Mouse (Mus musculus) G1E (cell line): ENCODE results near the gene 1700030J22Rik.

Experiments used
- CTCF ChIP-seq: IDR thresholded peaks from 2 replicates; pipeline ENCODE4 v1.5.1; 2012; ENCODE audit warnings: low read depth, low read length, inconsistent platforms, mixed read lengths
- GATA1 ChIP-seq: IDR thresholded peaks from 2 replicates; pipeline ENCODE4 v1.6.1; 2012; ENCODE audit warnings: borderline replicate concordance, low read length, inconsistent platforms, mixed read lengths
- GATA2 ChIP-seq: IDR thresholded peaks from 2 replicates; pipeline ENCODE4 v1.6.1; 2012; ENCODE audit warnings: low read depth, low read length, inconsistent platforms, borderline replicate concordance
- POLR2AphosphoS5 ChIP-seq: IDR thresholded peaks from 2 replicates; pipeline ENCODE4 v1.6.1; 2012; ENCODE audit warnings: low read depth, low read length, inconsistent platforms; ENCODE audit not compliant: insufficient replicate concordance
- TAL1 ChIP-seq: conservative IDR thresholded peaks from 2 replicates; pipeline ENCODE4 v1.6.1; 2012; ENCODE audit warnings: low read depth, low read length, inconsistent platforms, mixed read lengths

- TF ChIP-seq CTCF (no peak), GATA2 (no peak), TAL1 (no peak), POLR2AphosphoS5 (no peak), GATA1 (no peak)
Observed at GRCm38 (mm10) chr8:116978052-116978451, 707 bp downstream of the 1700030J22Rik start.
